Mouse (Mus musculus) CH12.LX (cell line): Measurements from ENCODE around the gene Metap2.

Source experiments
- CTCF ChIP-seq, 2 experiments: IDR thresholded peaks in 1 of 2; conservative IDR thresholded peaks in 1 of 2; 2 replicates each; pipeline ENCODE4 v1.5.1; 2011 to 2012; ENCODE audit warnings: low read depth in 2 of 2, low read length in 2 of 2, improper control_type of control experiment in 1 of 2, inconsistent platforms in 1 of 2, mild to moderate bottlenecking in 1 of 2, moderate library complexity in 1 of 2
- EP300 ChIP-seq: IDR thresholded peaks from 2 replicates; pipeline ENCODE4 v1.6.1; 2011; ENCODE audit warnings: low read length, improper control_type of control experiment
- ETS1 ChIP-seq: conservative IDR thresholded peaks from 2 replicates; pipeline ENCODE4 v1.6.1; 2012; ENCODE audit warnings: low read depth, mild to moderate bottlenecking, inconsistent platforms, low read length, improper control_type of control experiment, moderate library complexity
- GABPA ChIP-seq: IDR thresholded peaks from 2 replicates; pipeline ENCODE4 v1.6.1; 2012; ENCODE audit warnings: low read depth, low read length, improper control_type of control experiment, inconsistent platforms; ENCODE audit not compliant: insufficient replicate concordance
- HCFC1 ChIP-seq: IDR thresholded peaks from 2 replicates; pipeline ENCODE4 v1.6.1; 2012; ENCODE audit warnings: low read depth, mild to moderate bottlenecking, inconsistent platforms, low read length, improper control_type of control experiment
- JUND ChIP-seq: conservative IDR thresholded peaks from 2 replicates; pipeline ENCODE4 v1.6.1; 2011; ENCODE audit warnings: low read depth, low read length, improper control_type of control experiment
- KAT2A ChIP-seq: IDR thresholded peaks from 2 replicates; pipeline ENCODE4 v1.6.1; 2012; ENCODE audit warnings: low read length, improper control_type of control experiment, inconsistent platforms; ENCODE audit not compliant: insufficient replicate concordance
- MAFK ChIP-seq: IDR thresholded peaks from 2 replicates; pipeline ENCODE4 v1.6.1; 2011; ENCODE audit warnings: low read length, improper control_type of control experiment; ENCODE audit not compliant: insufficient replicate concordance
- MAX ChIP-seq: IDR thresholded peaks from 2 replicates; pipeline ENCODE4 v1.6.1; 2011; ENCODE audit warnings: low read length, improper control_type of control experiment
- MYC ChIP-seq: IDR thresholded peaks from 2 replicates; pipeline ENCODE4 v1.6.1; 2011; ENCODE audit warnings: low read depth, mild to moderate bottlenecking, improper control_type of control experiment, low read length
- POLR2A ChIP-seq: IDR thresholded peaks from 2 replicates; pipeline ENCODE4 v1.6.1; 2011; ENCODE audit warnings: low read depth, mild to moderate bottlenecking, improper control_type of control experiment, low read length
- RCOR1 ChIP-seq: conservative IDR thresholded peaks from 2 replicates; pipeline ENCODE4 v1.6.1; 2012; ENCODE audit warnings: low read depth, mild to moderate bottlenecking, inconsistent platforms, low read length, improper control_type of control experiment
- ZKSCAN1 ChIP-seq: IDR thresholded peaks from 2 replicates; pipeline ENCODE4 v1.6.1; 2012; ENCODE audit warnings: low read depth, inconsistent platforms, low read length, improper control_type of control experiment, borderline replicate concordance

DNA sequence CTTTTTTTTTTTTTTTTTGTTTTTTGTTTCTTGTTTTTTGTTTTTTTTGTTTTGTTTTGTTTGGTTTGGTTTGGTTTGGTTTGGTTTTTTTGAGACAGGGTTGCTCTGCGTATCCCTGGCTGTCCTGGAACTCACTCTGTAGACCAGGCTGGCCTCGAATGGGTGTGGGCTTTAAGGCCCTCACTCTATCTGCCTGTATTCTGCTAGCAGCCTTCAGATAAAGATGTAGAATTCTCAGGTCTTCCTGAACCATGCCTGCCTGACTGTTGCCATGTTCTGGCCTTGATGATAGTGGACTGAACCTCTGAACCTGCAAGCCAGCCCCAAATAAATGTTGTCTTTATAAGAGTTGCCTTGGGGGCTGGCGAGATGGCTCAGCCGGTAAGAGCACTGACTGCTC, 4.3 kb downstream of the Metap2 start:
- TF ChIP-seq JUND (no peak), MYC (no peak), POLR2A (no peak), ETS1 (no peak), KAT2A (no peak), HCFC1 (no peak), EP300 (no peak), MAX (no peak), CTCF (conservative IDR thresholded peaks at IDR 0.05 in 1 of 2, IDR thresholded peaks at IDR 0.05 in 1 of 2; ENCODE audit: low read depth in 2 of 2, low read length in 2 of 2) (no peak), RCOR1 (no peak), GABPA (no peak), MAFK (no peak), ZKSCAN1 (no peak)
